Mouse (Mus musculus): Measurements from ENCODE around the gene Col5a1.

GRCm38 (mm10) chr2:27905411-27905810, 19.2 kb downstream of the Col5a1 start:
- TF ChIP-seq FOSL1 (IDR thresholded peaks at IDR 0.05; ENCODE audit: insufficient read depth, low read length, poor library complexity, severe bottlenecking) = no peak
- TF ChIP-seq CTCF (IDR thresholded peaks at IDR 0.05; ENCODE audit: control insufficient read depth, insufficient read depth, insufficient read length) = no peak

Data from C2C12 (cell line).